Mouse (Mus musculus) right cerebral cortex, adult 2 months (tissue): Measurements from ENCODE around the gene Mxi1.
"Not testable (repeated sequence)": the region's sequence is repeated elsewhere in the genome, so short reads cannot be mapped to it uniquely, and the experiment has no call there.

Source experiments
- DNase-seq, 2 experiments: peaks; one replicate each; pipeline ENCODE4 v3.0.0; 2021 to 2022; ENCODE audit warnings: low spot score in 2 of 2

The Mxi1 gene

GRCm38 (mm10) chr19:53395805-53396204 is 85.5 kb downstream of the Mxi1 start:
- not testable (repeated sequence) for DNase-seq

GRCm38 (mm10) chr19:53397451-53398233 is 87.3 kb downstream of the Mxi1 start:
- DNase-seq: no peak

GRCm38 (mm10) chr19:53399213-53399612 is 88.9 kb downstream of the Mxi1 start:
- DNase-seq: no peak

GRCm38 (mm10) chr19:53400332-53401110 is 90.2 kb downstream of the Mxi1 start:
- no peak for DNase-seq

- DNase-seq: no peak
These were observed 92.6 kb downstream of the Mxi1 start for GRCm38 (mm10) chr19:53402741-53403432.

- no peak for DNase-seq
These were observed 94.0 kb downstream of the Mxi1 start for GRCm38 (mm10) chr19:53404219-53404836.

GRCm38 (mm10) chr19:53404837-53405356 is 94.6 kb downstream of the Mxi1 start:
- DNase-seq: no peak

GRCm38 (mm10) chr19:53405810-53406209 is 95.5 kb downstream of the Mxi1 start:
- DNase-seq: no peak

GRCm38 (mm10) chr19:53407350-53407749 is 97.0 kb downstream of the Mxi1 start:
- DNase-seq: no peak

GRCm38 (mm10) chr19:53408398-53408797 is 98.1 kb downstream of the Mxi1 start:
- no peak for DNase-seq

- DNase-seq: no peak
These were observed 99.5 kb downstream of the Mxi1 start for GRCm38 (mm10) chr19:53409663-53410307.

GRCm38 (mm10) chr19:53412149-53412848 is 102.0 kb downstream of the Mxi1 start:
- DNase-seq: peak; percentile 47 to 52

GRCm38 (mm10) chr19:53413617-53414380 is 103.5 kb downstream of the Mxi1 start:
- DNase-seq: no peak

- DNase-seq: no peak
These were observed 104.3 kb downstream of the Mxi1 start for GRCm38 (mm10) chr19:53414650-53415049.

GRCm38 (mm10) chr19:53415198-53415597 is 104.9 kb downstream of the Mxi1 start:
- peak in 1 of 2 experiments; percentile 42 for DNase-seq

GRCm38 (mm10) chr19:53419834-53420233 is 109.5 kb downstream of the Mxi1 start:
- DNase-seq: no peak

- peak; percentile 67 to 74 for DNase-seq
These were observed 110.7 kb downstream of the Mxi1 start for GRCm38 (mm10) chr19:53420924-53421582.

GRCm38 (mm10) chr19:53421583-53422188 is 111.4 kb downstream of the Mxi1 start:
- DNase-seq: no peak
